Mouse (Mus musculus): ENCODE measurements at regions not wholly inside any gene's neighbourhood (a gene's known extent, or its start where the extent isn't known, plus 50 kb on each side); places are given as distances from the start of the nearest gene placed in this dataset.

DNA sequence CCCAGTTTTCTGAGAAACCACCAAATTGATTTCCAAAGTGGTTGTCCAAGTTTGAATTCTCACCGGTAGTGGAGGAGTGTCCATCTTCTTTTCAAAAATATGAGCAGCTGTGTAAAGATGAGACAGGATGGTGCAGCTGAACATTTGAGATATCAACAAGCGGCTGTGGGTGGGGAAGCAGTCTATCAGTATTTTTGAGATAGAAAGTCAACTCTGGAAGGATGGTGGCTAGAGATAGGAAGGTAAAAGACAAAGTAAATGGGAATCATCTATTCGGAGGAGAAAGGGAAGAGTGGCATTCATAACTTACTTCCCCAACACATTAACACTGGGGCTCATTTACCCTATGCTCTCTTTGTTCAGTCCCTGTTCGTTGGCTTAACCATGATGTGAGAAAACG lies 146.9 kb upstream of the Gmnc start:
- Histone ChIP-seq H3K27ac (replicated peaks) (no peak overlapping the region), H3K36me3 (ENCODE audit: control insufficient read depth, insufficient read depth, low read length) (no peaks in the 10 kb centered on the region), H3K4me2 (replicated peaks; ENCODE audit: low read depth) (no peak overlapping the region), H3K27me3 (ENCODE audit: control insufficient read depth, insufficient read depth, low read length) (no peaks in the 10 kb centered on the region), H3K9ac (ENCODE audit: low read length) (no peak overlapping the region), H3K9me3 (ENCODE audit: control insufficient read depth, low read length) (no peaks in the 10 kb centered on the region), H3K4me3 (ENCODE audit: low read depth, low read length) (no peak overlapping the region), H3K4me1 (replicated peaks; ENCODE audit: control insufficient read depth, insufficient read depth) (no peaks in the 10 kb centered on the region)
- ATAC-seq (ENCODE audit: low FRiP score, low TSS enrichment), result no peak
- TF ChIP-seq EP300 (optimal IDR thresholded peaks at IDR 0.05) (no peak), CTCF (IDR thresholded peaks at IDR 0.05; ENCODE audit: low read depth) (no peak)
- WGBS, result 80% methylated on average over 5 of the region's 5 CpGs
- no peak for DNase-seq (ENCODE audit: low spot score)

DNA sequence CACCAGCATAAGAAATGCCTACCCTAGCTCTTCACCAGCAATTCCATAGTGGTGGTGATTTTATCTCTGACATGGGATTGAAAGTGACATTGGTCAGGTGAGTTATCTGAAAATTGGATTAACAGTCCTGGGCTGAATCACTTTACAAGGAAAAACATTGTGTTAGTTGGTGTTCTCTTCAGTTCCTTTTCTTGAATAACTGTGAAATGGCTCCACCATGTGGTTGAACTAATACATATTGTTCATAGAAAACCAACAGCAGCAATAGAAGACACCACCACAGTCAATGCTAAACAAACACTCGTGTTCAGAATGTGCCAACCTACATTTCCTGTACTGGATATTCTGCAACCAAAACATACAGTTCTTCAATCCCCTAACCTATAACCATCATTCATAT lies 147.5 kb upstream of the Gmnc start:
- no peaks in the 10 kb centered on the region for H3K27me3 ChIP-seq (ENCODE audit: control insufficient read depth, insufficient read depth, low read length)
- DNase-seq (ENCODE audit: low spot score), result no peak
- 9% methylated on average over 1 of the region's 1 CpGs for WGBS

DNA sequence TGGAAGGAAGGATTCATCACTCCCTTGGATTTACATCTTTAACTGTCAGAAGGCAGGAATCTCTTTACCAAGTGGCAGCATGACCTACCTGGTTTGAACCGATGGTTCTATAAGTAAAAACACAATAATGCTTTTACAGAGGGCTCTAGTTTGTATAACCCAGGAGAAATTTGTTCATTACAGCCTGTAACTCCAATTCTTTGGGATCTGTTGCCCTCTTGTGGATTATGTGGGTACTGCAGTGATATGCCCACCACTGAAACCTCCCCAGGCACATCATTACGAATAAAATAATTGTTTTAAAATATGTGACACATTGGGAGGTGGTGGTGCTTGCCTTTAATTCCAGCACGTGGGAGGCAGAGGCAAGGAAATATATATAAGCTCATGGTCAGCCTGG lies 148.6 kb upstream of the Gmnc start:
- H3K27me3 ChIP-seq (ENCODE audit: control insufficient read depth, insufficient read depth, low read length), result no peaks in the 10 kb centered on the region
- no peak overlapping the region for H3K9ac ChIP-seq (ENCODE audit: low read length)
- H3K4me2 ChIP-seq (replicated peaks; ENCODE audit: low read depth), result no peak overlapping the region
- ATAC-seq (ENCODE audit: low FRiP score, low TSS enrichment), result no peak
- H3K4me1 ChIP-seq (replicated peaks; ENCODE audit: control insufficient read depth, insufficient read depth), result no peaks in the 10 kb centered on the region
- peak; percentile 88 for TF ChIP-seq CTCF (IDR thresholded peaks at IDR 0.05; ENCODE audit: low read depth)
- TF ChIP-seq EP300 (optimal IDR thresholded peaks at IDR 0.05), result no peak
- no peaks in the 10 kb centered on the region for H3K36me3 ChIP-seq (ENCODE audit: control insufficient read depth, insufficient read depth, low read length)
- H3K4me3 ChIP-seq (ENCODE audit: low read depth, low read length), result no peak overlapping the region
- no peaks in the 10 kb centered on the region for H3K9me3 ChIP-seq (ENCODE audit: control insufficient read depth, low read length)
- peak; percentile 41 for DNase-seq (ENCODE audit: low spot score)
- 8% methylated on average over 3 of the region's 3 CpGs for WGBS
- no peak overlapping the region for H3K27ac ChIP-seq (replicated peaks)

More for the DNA sequence above, 147.5 kb upstream of the Gmnc start:
- H3K4me3 ChIP-seq (ENCODE audit: low read depth, low read length), result no peak overlapping the region
- no peaks in the 10 kb centered on the region for H3K4me1 ChIP-seq (replicated peaks; ENCODE audit: control insufficient read depth, insufficient read depth)
- H3K27ac ChIP-seq (replicated peaks), result no peak overlapping the region
- no peak overlapping the region for H3K9ac ChIP-seq (ENCODE audit: low read length)
- no peak overlapping the region for H3K4me2 ChIP-seq (replicated peaks; ENCODE audit: low read depth)
- peak; percentile 67 for TF ChIP-seq CTCF (IDR thresholded peaks at IDR 0.05; ENCODE audit: low read depth)
- no peak for TF ChIP-seq EP300 (optimal IDR thresholded peaks at IDR 0.05)
- H3K36me3 ChIP-seq (ENCODE audit: control insufficient read depth, insufficient read depth, low read length), result no peaks in the 10 kb centered on the region
- no peaks in the 10 kb centered on the region for H3K9me3 ChIP-seq (ENCODE audit: control insufficient read depth, low read length)
- no peak for ATAC-seq (ENCODE audit: low FRiP score, low TSS enrichment)

DNA sequence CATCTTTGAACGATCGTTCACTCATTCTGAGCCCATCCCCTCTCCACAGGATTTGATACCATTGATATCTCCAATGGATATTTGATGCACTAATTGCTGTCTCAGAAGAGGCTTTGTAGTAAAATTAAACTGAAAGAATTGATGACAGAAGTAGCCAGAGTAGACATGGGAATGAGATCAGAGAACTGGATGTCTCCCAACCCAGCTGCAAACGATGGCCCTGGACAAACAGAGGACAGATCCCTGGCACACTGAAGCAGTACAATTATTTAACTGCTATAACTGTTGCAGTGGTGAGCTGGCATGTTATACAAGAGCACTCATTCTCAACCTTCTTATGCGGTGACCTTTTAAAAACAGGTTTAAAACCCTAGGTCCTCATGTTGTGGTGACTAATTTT lies 151.5 kb upstream of the Ostn start:
- Histone ChIP-seq H3K36me3 (ENCODE audit: control insufficient read depth, insufficient read depth, low read length) (no peaks in the 10 kb centered on the region), H3K4me2 (replicated peaks; ENCODE audit: low read depth) (no peak overlapping the region), H3K4me3 (ENCODE audit: low read depth, low read length) (no peak overlapping the region), H3K4me1 (replicated peaks; ENCODE audit: control insufficient read depth, insufficient read depth) (no peaks in the 10 kb centered on the region), H3K27ac (replicated peaks) (no peak overlapping the region), H3K9me3 (ENCODE audit: control insufficient read depth, low read length) (no peaks in the 10 kb centered on the region), H3K9ac (ENCODE audit: low read length) (no peak overlapping the region), H3K27me3 (ENCODE audit: control insufficient read depth, insufficient read depth, low read length) (no peaks in the 10 kb centered on the region)
- DNase-seq (ENCODE audit: low spot score) (no peak), ATAC-seq (ENCODE audit: low FRiP score, low TSS enrichment) (no peak)
- TF ChIP-seq EP300 (optimal IDR thresholded peaks at IDR 0.05), result no peak
- no peak for TF ChIP-seq CTCF (IDR thresholded peaks at IDR 0.05; ENCODE audit: low read depth)
- WGBS, result 71% methylated on average over 4 of the region's 4 CpGs

DNA sequence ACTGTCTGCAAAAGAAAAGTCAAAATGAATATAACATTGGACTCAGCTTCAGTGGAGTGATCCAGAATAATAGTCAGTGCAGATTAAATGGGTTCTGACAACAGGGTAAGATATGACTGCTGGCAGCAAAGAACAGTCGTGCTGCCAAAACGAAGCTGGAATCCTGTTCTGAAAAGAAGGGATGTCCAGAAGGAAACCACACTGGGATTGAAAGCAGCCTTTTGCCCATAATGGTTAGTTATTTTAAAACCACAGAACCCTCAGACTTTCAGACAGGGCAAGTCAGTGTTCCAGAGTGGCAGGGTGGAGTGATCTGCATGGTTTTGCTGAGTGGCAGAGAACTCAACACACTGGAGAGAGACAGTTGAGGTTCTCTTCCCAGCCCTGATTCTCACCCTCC lies 111.6 kb upstream of the Ostn start:
- WGBS, result 47% methylated on average over 2 of the region's 2 CpGs
- no peak overlapping the region for H3K27ac ChIP-seq (replicated peaks)
- no peak overlapping the region for H3K9ac ChIP-seq (ENCODE audit: low read length)
- TF ChIP-seq CTCF (IDR thresholded peaks at IDR 0.05; ENCODE audit: low read depth), result no peak
- TF ChIP-seq EP300 (optimal IDR thresholded peaks at IDR 0.05), result no peak
- H3K9me3 ChIP-seq (ENCODE audit: control insufficient read depth, low read length), result no peaks in the 10 kb centered on the region
- ATAC-seq (ENCODE audit: low FRiP score, low TSS enrichment), result no peak
- no peak overlapping the region for H3K4me3 ChIP-seq (ENCODE audit: low read depth, low read length)
- no peak overlapping the region for H3K4me2 ChIP-seq (replicated peaks; ENCODE audit: low read depth)
- H3K4me1 ChIP-seq (replicated peaks; ENCODE audit: control insufficient read depth, insufficient read depth), result no peaks in the 10 kb centered on the region
- DNase-seq (ENCODE audit: low spot score), result no peak
- H3K27me3 ChIP-seq (ENCODE audit: control insufficient read depth, insufficient read depth, low read length), result no peaks in the 10 kb centered on the region
- H3K36me3 ChIP-seq (ENCODE audit: control insufficient read depth, insufficient read depth, low read length), result no peaks in the 10 kb centered on the region
